Mouse (Mus musculus) CH12.LX (cell line): ENCODE measurements at regions not wholly inside any gene's neighbourhood (a gene's known extent, or its start where the extent isn't known, plus 50 kb on each side); places are given as distances from the start of the nearest gene placed in this dataset.
A peak's percentile ranks its signal among the peaks of the same experiment; 100 is the strongest.

ENCODE experiments used
- DNase-seq: peaks from one replicate; pipeline ENCODE4 v3.0.0-alpha.2; 2013; ENCODE audit errors: extremely low read depth
- H3K27ac ChIP-seq: 2 replicates; pipeline ENCODE4 v1.5.1; 2012; ENCODE audit warnings: low read depth, mild to moderate bottlenecking, control low read depth, moderate library complexity; ENCODE audit not compliant: insufficient read depth
- H3K27me3 ChIP-seq: replicated peaks from 2 replicates; pipeline ENCODE3; 2012; ENCODE audit warnings: inconsistent platforms
- H3K36me3 ChIP-seq, 2 experiments: replicated peaks in 1 of 2; 2 replicates each; pipeline versions ENCODE3 to v1.6.1; 2012; ENCODE audit warnings: inconsistent platforms in 1 of 2, low read length in 1 of 2, mild to moderate bottlenecking in 1 of 2, mixed read lengths in 1 of 2, moderate library complexity in 1 of 2; ENCODE audit not compliant: control insufficient read depth in 1 of 2, insufficient read depth in 1 of 2
- H3K4me1 ChIP-seq, 2 experiments: 2 replicates each; pipeline ENCODE4 v1.6.1; 2012; ENCODE audit warnings: inconsistent platforms in 1 of 2, moderate library complexity in 1 of 2; ENCODE audit not compliant: insufficient read depth in 2 of 2, control insufficient read depth in 1 of 2
- H3K4me2 ChIP-seq: 2 replicates; pipeline ENCODE4 v1.6.1; 2012; ENCODE audit warnings: low read depth, mild to moderate bottlenecking, control low read depth; ENCODE audit not compliant: poor library complexity, insufficient read depth, severe bottlenecking
- H3K4me3 ChIP-seq, 3 experiments: fragments of 150-350 bp in 1 of 3; sonication (generic) in 1 of 3; replicated peaks in 1 of 3; 2 replicates each; pipeline versions ENCODE3 to v1.5.1; 2011 to 2012; ENCODE audit warnings: low read depth in 2 of 3, low read length in 2 of 3, mild to moderate bottlenecking in 2 of 3, moderate library complexity in 2 of 3, control low read depth in 1 of 3, improper control_type of control experiment in 1 of 3, inconsistent platforms in 1 of 3, mixed read lengths in 1 of 3; ENCODE audit not compliant: poor library complexity in 1 of 3
- H3K79me2 ChIP-seq: replicated peaks from 2 replicates; pipeline ENCODE4 v1.6.1; 2012; ENCODE audit warnings: mild to moderate bottlenecking, moderate library complexity; ENCODE audit not compliant: control insufficient read depth, poor library complexity, insufficient read depth, severe bottlenecking; ENCODE audit errors: extremely low read depth
- H3K9ac ChIP-seq: 2 replicates; pipeline ENCODE4 v1.6.1; 2012; ENCODE audit warnings: low read depth, mild to moderate bottlenecking, control low read depth, moderate library complexity; ENCODE audit not compliant: insufficient read depth
- H3K9me3 ChIP-seq: replicated peaks from 2 replicates; pipeline ENCODE3; 2012; ENCODE audit warnings: low read length, inconsistent platforms, mixed read lengths
- BHLHE40 ChIP-seq: IDR thresholded peaks from 2 replicates; pipeline ENCODE4 v1.6.1; 2011; ENCODE audit warnings: mild to moderate bottlenecking, low read depth, low read length, improper control_type of control experiment
- CHD1 ChIP-seq: IDR thresholded peaks from 2 replicates; pipeline ENCODE4 v1.6.1; 2012; ENCODE audit warnings: low read depth, low read length, improper control_type of control experiment, inconsistent platforms
- CHD2 ChIP-seq: IDR thresholded peaks from 2 replicates; pipeline ENCODE4 v1.6.1; 2011; ENCODE audit warnings: low read length, improper control_type of control experiment
- HCFC1 ChIP-seq: IDR thresholded peaks from 2 replicates; pipeline ENCODE4 v1.6.1; 2012; ENCODE audit warnings: low read depth, mild to moderate bottlenecking, inconsistent platforms, low read length, improper control_type of control experiment
- IRF4 ChIP-seq: IDR thresholded peaks from 2 replicates; pipeline ENCODE4 v1.6.1; 2014; ENCODE audit warnings: low read depth, mild to moderate bottlenecking, inconsistent platforms, low read length, improper control_type of control experiment
- JUND ChIP-seq: conservative IDR thresholded peaks from 2 replicates; pipeline ENCODE4 v1.6.1; 2011; ENCODE audit warnings: low read depth, low read length, improper control_type of control experiment
- MAX ChIP-seq: IDR thresholded peaks from 2 replicates; pipeline ENCODE4 v1.6.1; 2011; ENCODE audit warnings: low read length, improper control_type of control experiment
- MAZ ChIP-seq: IDR thresholded peaks from 2 replicates; pipeline ENCODE4 v1.6.1; 2012; ENCODE audit warnings: low read depth, mild to moderate bottlenecking, inconsistent platforms, low read length, improper control_type of control experiment, moderate library complexity
- MXI1 ChIP-seq: IDR thresholded peaks from 2 replicates; pipeline ENCODE4 v1.6.1; 2011; ENCODE audit warnings: mild to moderate bottlenecking, low read depth, low read length, improper control_type of control experiment
- RCOR1 ChIP-seq: conservative IDR thresholded peaks from 2 replicates; pipeline ENCODE4 v1.6.1; 2012; ENCODE audit warnings: low read depth, mild to moderate bottlenecking, inconsistent platforms, low read length, improper control_type of control experiment
- SIN3A ChIP-seq: IDR thresholded peaks from 2 replicates; pipeline ENCODE4 v1.6.1; 2012; ENCODE audit warnings: low read length, improper control_type of control experiment, inconsistent platforms
- SMC3 ChIP-seq: IDR thresholded peaks from 2 replicates; pipeline ENCODE4 v1.6.1; 2011; ENCODE audit warnings: low read depth, low read length, improper control_type of control experiment
- USF1 ChIP-seq: IDR thresholded peaks from 2 replicates; pipeline ENCODE4 v1.6.1; 2014; ENCODE audit warnings: low read depth, mild to moderate bottlenecking, inconsistent platforms, low read length, improper control_type of control experiment
- USF2 ChIP-seq: conservative IDR thresholded peaks from 2 replicates; pipeline ENCODE4 v1.6.1; 2011; ENCODE audit warnings: low read depth, low read length, improper control_type of control experiment
- ZKSCAN1 ChIP-seq: IDR thresholded peaks from 2 replicates; pipeline ENCODE4 v1.6.1; 2012; ENCODE audit warnings: low read depth, inconsistent platforms, low read length, improper control_type of control experiment, borderline replicate concordance
- ZMIZ1 ChIP-seq: IDR thresholded peaks from 2 replicates; pipeline ENCODE4 v1.6.1; 2012; ENCODE audit warnings: low read depth, mild to moderate bottlenecking, inconsistent platforms, low read length, improper control_type of control experiment
- ZNF384 ChIP-seq: IDR thresholded peaks from 2 replicates; pipeline ENCODE4 v1.6.1; 2012; ENCODE audit warnings: low read depth, low read length, improper control_type of control experiment, inconsistent platforms
- dilution Hi-C: fragments of 300-500 bp; cut with MboI; formaldehyde crosslinking; loops from 2 replicates; pipeline ENCODE4 v1.14.3; 2020; ENCODE audit warnings: low sequenced_read_pairs; ENCODE audit not compliant: extremely low pct_unique_long_range_greater_than_20kb, extremely low pct_ligation_motif_present
- in situ Hi-C: fragments of 300-500 bp; cut with MboI; formaldehyde crosslinking; loops from 3 replicates; pipeline ENCODE4 v1.14.3; 2019; ENCODE audit warnings: low sequenced_read_pairs, low pct_ligation_motif_present, low pct_unique_long_range_greater_than_20kb, mixed read lengths

DNA sequence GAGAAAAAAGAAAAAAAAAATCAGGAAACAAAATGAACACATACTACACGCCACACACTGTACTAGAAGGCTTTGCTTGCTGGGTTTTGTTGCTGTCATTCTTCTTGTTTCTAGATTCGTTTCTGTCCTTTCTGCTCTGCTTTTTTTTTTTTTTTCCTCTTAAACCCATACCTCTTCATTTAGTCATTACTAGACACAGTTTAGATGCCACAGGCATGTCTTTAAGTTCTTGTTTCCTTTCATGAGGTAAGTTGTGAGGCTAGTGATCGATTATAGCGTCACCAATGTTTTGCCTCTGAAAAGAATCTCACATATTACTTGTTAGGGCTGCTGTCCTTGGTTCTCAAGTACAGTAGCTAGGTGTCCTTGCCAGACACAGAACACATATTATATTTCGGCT, 168.3 kb upstream of the Atp2b1 start:
- H3K4me1 ChIP-seq = peaks cover 0 to 4% of the 10 kb centered on the region in 2 experiments; a peak in 2 of 4 replicates
- dilution Hi-C loops = no loop called here
- in situ Hi-C loops = no loop called here
- TF ChIP-seq MAZ (no peak), ZMIZ1 (no peak), ZNF384 (peak; percentile 84)
- TF ChIP-seq, all 38 proteins: peak for 1
- Histone ChIP-seq H3K27me3 (no peaks in the 10 kb centered on the region), H3K4me2 (peak overlapping the region; percentile 16), H3K4me3 (no peak overlapping the region), H3K27ac (no peak overlapping the region), H3K36me3 (no peaks in the 10 kb centered on the region), H3K79me2 (no peaks in the 10 kb centered on the region), H3K9me3 (no peaks in the 10 kb centered on the region), H3K9ac (no peak overlapping the region)
- no peak for DNase-seq

DNA sequence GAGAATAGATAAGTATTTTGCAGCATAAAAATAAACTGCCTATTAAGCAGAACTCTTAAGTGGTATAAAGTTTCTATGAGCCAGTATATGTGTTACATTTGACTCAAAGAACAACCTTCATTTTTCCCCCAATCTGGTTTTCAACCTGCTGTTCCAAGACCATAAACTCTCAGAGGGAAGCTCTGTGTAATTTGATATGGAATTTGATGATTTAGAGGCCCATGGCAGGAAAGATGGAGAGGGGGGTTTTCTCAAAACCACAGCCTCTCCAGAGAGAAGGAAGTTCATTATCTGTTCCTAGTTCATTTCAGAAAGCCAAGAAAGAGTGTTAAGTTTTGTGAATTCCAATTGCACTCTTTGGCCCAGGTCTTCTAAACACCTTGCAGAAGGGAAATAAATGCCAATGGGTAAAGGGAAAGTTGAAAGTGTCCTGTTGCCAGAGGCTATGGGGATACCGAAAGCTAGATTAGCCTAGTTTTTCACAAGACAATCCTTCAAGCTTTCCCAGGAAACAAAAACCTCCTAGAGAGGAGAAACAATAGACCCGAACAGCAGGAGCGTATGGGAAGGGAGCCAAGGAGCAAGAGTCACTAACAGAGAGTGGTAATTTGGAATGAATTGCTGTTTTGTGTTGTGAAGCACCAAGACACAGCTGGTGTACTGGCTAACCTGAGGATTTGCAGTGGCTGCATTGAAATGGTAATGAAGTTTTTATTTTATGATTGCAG, 165.2 kb upstream of the Atp2b1 start:
- no peak overlapping the region for H3K27ac ChIP-seq
- H3K27me3 ChIP-seq = no peaks in the 10 kb centered on the region
- H3K4me3 ChIP-seq = no peak overlapping the region
- dilution Hi-C loops (no loop called here), in situ Hi-C loops (no loop called here)
- H3K36me3 ChIP-seq = no peaks in the 10 kb centered on the region
- peaks cover 0 to 4% of the 10 kb centered on the region in 2 experiments; a peak in 2 of 4 replicates for H3K4me1 ChIP-seq
- no peak for DNase-seq
- H3K79me2 ChIP-seq = no peaks in the 10 kb centered on the region
- no peak overlapping the region for H3K4me2 ChIP-seq
- no peak overlapping the region for H3K9ac ChIP-seq
- no peak for TF ChIP-seq MAX
- TF ChIP-seq SMC3 = no peak
- no peak for TF ChIP-seq ZKSCAN1
- no peak for TF ChIP-seq BHLHE40
- no peak for TF ChIP-seq JUND
- no peak for TF ChIP-seq CHD2
- no peak for TF ChIP-seq CHD1
- no peak for TF ChIP-seq IRF4
- TF ChIP-seq USF2 = no peak
- TF ChIP-seq HCFC1 = no peak
- TF ChIP-seq MXI1 = no peak
- TF ChIP-seq USF1 = no peak
- TF ChIP-seq SIN3A = no peak
- TF ChIP-seq RCOR1 = no peak
- H3K9me3 ChIP-seq = no peaks in the 10 kb centered on the region
